ENCODE assay signal across 9 mouse cellular contexts in genomic region chr2:25264851-25265250, GRCm38 (mm10). TPM values are rescaled to one million over a fixed set of nuclear protein-coding genes. Genes with fewer than 3 reads are reported as not detected.
DNase-seq lines count a peak whose midpoint lies in the region; ATAC-seq and TF ChIP-seq lines count a peak whose summit lies in the region.
"Had no signal": no experiment of that assay in that cellular context is flagged by ENCODE, and none has a peak within 500 bp of the region (broad histone marks: within the 10 kb centered on the region; RNA-seq: fewer than 3 reads in every experiment).

No protein-coding gene starts in this region.

- peak overlapping the region; percentile 66; the same call in 1 of the 2 replicates for H3K9ac ChIP-seq in hindbrain, postnatal 0 days (replicated peaks; ENCODE audit: low read length)
- no peak overlapping the region for H3K9ac ChIP-seq in midbrain, embryonic 11.5 days (ENCODE audit: low read length)

- 43% methylated on average over 3 of the region's 3 CpGs for WGBS in hindbrain, postnatal 0 days
- 78% methylated on average over 3 of the region's 3 CpGs for WGBS in midbrain, embryonic 11.5 days

- H3K4me2 ChIP-seq in hindbrain, postnatal 0 days (ENCODE audit: low read depth, low read length), result peak overlapping the region; percentile 76
- H3K4me2 ChIP-seq in midbrain, embryonic 11.5 days, result no peak overlapping the region
- H3K4me2 ChIP-seq: limb, embryonic 15.5 days had no signal

- peaks cover 44% of the 10 kb centered on the region for H3K4me1 ChIP-seq in hindbrain, postnatal 0 days (ENCODE audit: insufficient read depth, low read length)
- H3K4me1 ChIP-seq in midbrain, embryonic 11.5 days (ENCODE audit: control insufficient read depth, insufficient read depth, low read length), result peaks cover 12% of the 10 kb centered on the region

- no peaks in the 10 kb centered on the region for H3K9me3 ChIP-seq in hindbrain, postnatal 0 days (ENCODE audit: low read length)
- H3K9me3 ChIP-seq in midbrain, embryonic 11.5 days (ENCODE audit: control insufficient read depth, low read length), result no peaks in the 10 kb centered on the region
- H3K9me3 ChIP-seq: limb, embryonic 15.5 days had no signal

- H3K36me3 ChIP-seq in hindbrain, postnatal 0 days (ENCODE audit: insufficient read depth, low read length), result peaks cover 13% of the 10 kb centered on the region; the same call in 1 of the 2 replicates
- H3K36me3 ChIP-seq in midbrain, embryonic 11.5 days (ENCODE audit: control insufficient read depth, insufficient read depth, low read length), result peaks cover 2% of the 10 kb centered on the region; the same call in 1 of the 2 replicates

- H3K27ac ChIP-seq in hindbrain, postnatal 0 days, result peak overlapping the region; percentile 81; the same call in 1 of the 2 replicates
- no peak overlapping the region for H3K27ac ChIP-seq in midbrain, embryonic 11.5 days (ENCODE audit: low read depth, low read length)
- H3K27ac ChIP-seq: limb, embryonic 15.5 days had no signal

- no peak for ATAC-seq in cerebellum, adult (ENCODE audit: insufficient number of reproducible peaks, low FRiP score, low TSS enrichment)
- no peak for ATAC-seq in hindbrain, postnatal 0 days
- ATAC-seq in midbrain, embryonic 11.5 days (ENCODE audit: low FRiP score), result no peak

- TF ChIP-seq CTCF in hindbrain, postnatal 0 days (IDR thresholded peaks at IDR 0.05; ENCODE audit: low read depth), result no peak

- peak; percentile 94 for DNase-seq in cerebellum, adult 11-12 months
- DNase-seq in cerebellum, adult 18-20 months, result peak; percentile 86 to 91
- DNase-seq in hindbrain, postnatal 0 days (ENCODE audit: low spot score), result no peak
- DNase-seq in midbrain, embryonic 11.5 days (ENCODE audit: low spot score, missing footprints), result peak; percentile 54
- DNase-seq in layer of hippocampus, adult 8-10 months (ENCODE audit: low spot score in 2 of 2), result no peak
- no peak for DNase-seq in frontal cortex, postnatal 25 days (ENCODE audit: low spot score in 2 of 2)
- no peak for DNase-seq in thymus, postnatal 14 days

- peak overlapping the region; percentile 60 for H3K4me3 ChIP-seq in hindbrain, postnatal 0 days (ENCODE audit: low read length)
- H3K4me3 ChIP-seq in midbrain, embryonic 11.5 days (ENCODE audit: low read depth, low read length), result no peak overlapping the region
- H3K4me3 ChIP-seq: limb, embryonic 15.5 days had no signal

- H3K27me3 ChIP-seq in hindbrain, postnatal 0 days (ENCODE audit: insufficient read depth, low read length), result no peaks in the 10 kb centered on the region
- peaks cover 19% of the 10 kb centered on the region for H3K27me3 ChIP-seq in midbrain, embryonic 11.5 days (ENCODE audit: control insufficient read depth, insufficient read depth, low read length)

RNA-seq across cellular contexts. Expression of gene Tprn, which starts 2.4 kb away (rescaled TPM):
- 39.1 and 45.6 TPM in 2 replicates for total RNA-seq in hindbrain, postnatal 0 days (2014; rRNA removed)
- 30.0 and 31.1 TPM in 2 replicates for polyA plus RNA-seq in hindbrain, postnatal 0 days (2015; fragmentation: Nextera tagmentation; extraction: Ambion mirVana)
- 2.4 and 4.5 TPM in 2 replicates for polyA plus RNA-seq in midbrain, embryonic 11.5 days (2014; fragmentation: Nextera tagmentation; extraction: Ambion mirVana)
- 10 to 100 TPM; 19.9 to 27.8 (median 24.3) TPM for total RNA-seq in layer of hippocampus, adult 8-10 months (2022)

RNA-seq across cellular contexts. Expression of gene Ssna1, which starts 7.4 kb away (rescaled TPM):
- 84.5 and 120 TPM in 2 replicates for total RNA-seq in hindbrain, postnatal 0 days (2014; rRNA removed)
- 159 and 165 TPM in 2 replicates for polyA plus RNA-seq in hindbrain, postnatal 0 days (2015; fragmentation: Nextera tagmentation; extraction: Ambion mirVana)
- 240 and 247 TPM in 2 replicates for polyA plus RNA-seq in midbrain, embryonic 11.5 days (2014; fragmentation: Nextera tagmentation; extraction: Ambion mirVana)
- 10 to 100 TPM; 59.0 to 71.0 (median 64.3) TPM for total RNA-seq in layer of hippocampus, adult 8-10 months (2022)

RNA-seq across cellular contexts. Expression of gene Anapc2, which starts 7.4 kb away (rescaled TPM):
- 26.1 and 46.7 TPM in 2 replicates for total RNA-seq in hindbrain, postnatal 0 days (2014; rRNA removed)
- polyA plus RNA-seq in hindbrain, postnatal 0 days (2015; fragmentation: Nextera tagmentation; extraction: Ambion mirVana), result 101 and 105 TPM in 2 replicates
- 105 and 117 TPM in 2 replicates for polyA plus RNA-seq in midbrain, embryonic 11.5 days (2014; fragmentation: Nextera tagmentation; extraction: Ambion mirVana)
- total RNA-seq in layer of hippocampus, adult 8-10 months (2022), result 100 to 1,000 TPM in 2 of 4 experiments, 10 to 100 TPM in 2; 87.9 to 110 (median 99.0) TPM

RNA-seq across cellular contexts. Expression of gene Tmem203, which starts 9.6 kb away (rescaled TPM):
- total RNA-seq in hindbrain, postnatal 0 days (2014; rRNA removed), result 56.2 and 57.9 TPM in 2 replicates
- polyA plus RNA-seq in hindbrain, postnatal 0 days (2015; fragmentation: Nextera tagmentation; extraction: Ambion mirVana), result 26.7 and 29.7 TPM in 2 replicates
- polyA plus RNA-seq in midbrain, embryonic 11.5 days (2014; fragmentation: Nextera tagmentation; extraction: Ambion mirVana), result 14.7 and 16.0 TPM in 2 replicates
- 10 to 100 TPM; 27.0 to 44.4 (median 33.9) TPM for total RNA-seq in layer of hippocampus, adult 8-10 months (2022)

RNA-seq across cellular contexts. Expression of gene AL732309.1, which starts 18.2 kb away (rescaled TPM):
- total RNA-seq in hindbrain, postnatal 0 days (2014; rRNA removed), result 8.7 and 9.7 TPM in 2 replicates
- polyA plus RNA-seq in hindbrain, postnatal 0 days (2015; fragmentation: Nextera tagmentation; extraction: Ambion mirVana), result 2.3 and 2.6 TPM in 2 replicates
- polyA plus RNA-seq in midbrain, embryonic 11.5 days (2014; fragmentation: Nextera tagmentation; extraction: Ambion mirVana), result 3.3 and 4.1 TPM in 2 replicates
- total RNA-seq in layer of hippocampus, adult 8-10 months (2022), result 1 to 10 TPM; 3.3 to 5.5 (median 4.4) TPM

Comparison
In these comparisons a context has a peak if more than half of its experiments do, and no peak if none do; other contexts are left out.
1. DNase-seq: peak in cerebellum, adult 11-12 months (single experiment), cerebellum, adult 18-20 months (2 of 2) and midbrain, embryonic 11.5 days (single experiment); none in hindbrain, postnatal 0 days (single experiment), layer of hippocampus, adult 8-10 months (0 of 2), frontal cortex, postnatal 25 days (0 of 2) and thymus, postnatal 14 days (single experiment).